Mouse (Mus musculus) left cerebral cortex, adult 2 months (tissue): Measurements from ENCODE around the gene Plekhh1. TPM values are rescaled to one million over a fixed set of nuclear protein-coding genes. Genes with fewer than 3 reads are reported as not detected.

Experiments
- DNase-seq, 2 experiments: peaks; one replicate each; pipeline ENCODE4 v3.0.0; 2021 to 2022; ENCODE audit warnings: low spot score in 2 of 2, mixed read lengths in 1 of 2; ENCODE audit errors: extremely low spot score in 1 of 2
- H3K27ac ChIP-seq: fragments of 200-600 bp; 2 replicates; pipeline ENCODE4 v1.8.1; 2022
- H3K4me3 ChIP-seq: fragments of 200-600 bp; 2 replicates; pipeline ENCODE4 v1.8.1; 2022
- CTCF ChIP-seq: fragments of 200-600 bp; IDR thresholded peaks from 2 replicates; pipeline ENCODE4 v1.8.1; 2022; ENCODE audit warnings: antibody characterized with exemption, mild to moderate bottlenecking, moderate library complexity
- intact Hi-C: fragments of 180-260 bp; cut with DNase I; formaldehyde crosslinking; loops from one replicate; pipeline ENCODE4 v1.15.1; 2025
- total RNA-seq, 2 experiments: library from RNA; stranded (reverse); gene quantifications; 2 replicates each; pipeline ENCODE4 v1.2.3; 2021

The Plekhh1 gene
- total RNA-seq, 2 experiments from 2014 or later: 9.1 to 12.1 TPM

DNA sequence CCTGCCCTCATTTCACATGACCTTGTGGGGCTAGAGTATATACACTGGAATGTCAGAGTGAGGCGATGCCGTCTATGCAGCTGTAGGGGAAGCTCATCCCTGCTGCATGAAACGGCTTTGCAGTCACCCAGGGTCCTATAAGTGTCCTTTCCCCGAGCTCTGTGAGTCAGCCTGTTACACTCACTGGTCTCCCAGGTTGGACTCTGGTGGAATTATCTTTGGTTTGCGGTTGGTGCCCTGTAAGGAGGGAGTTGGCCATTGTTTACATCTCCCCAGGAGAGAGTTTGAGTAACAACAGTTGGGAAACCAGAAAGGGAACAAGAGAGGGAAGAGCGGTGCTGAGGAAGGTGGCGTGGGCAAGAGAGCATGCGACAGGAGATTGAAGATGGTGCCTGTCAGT is 10.7 kb downstream of the Plekhh1 start:
- intact Hi-C loops: no loop called here
- Histone ChIP-seq H3K27ac (no peak overlapping the region), H3K4me3 (no peak overlapping the region)
- no peak for TF ChIP-seq CTCF
- no peak for DNase-seq

DNA sequence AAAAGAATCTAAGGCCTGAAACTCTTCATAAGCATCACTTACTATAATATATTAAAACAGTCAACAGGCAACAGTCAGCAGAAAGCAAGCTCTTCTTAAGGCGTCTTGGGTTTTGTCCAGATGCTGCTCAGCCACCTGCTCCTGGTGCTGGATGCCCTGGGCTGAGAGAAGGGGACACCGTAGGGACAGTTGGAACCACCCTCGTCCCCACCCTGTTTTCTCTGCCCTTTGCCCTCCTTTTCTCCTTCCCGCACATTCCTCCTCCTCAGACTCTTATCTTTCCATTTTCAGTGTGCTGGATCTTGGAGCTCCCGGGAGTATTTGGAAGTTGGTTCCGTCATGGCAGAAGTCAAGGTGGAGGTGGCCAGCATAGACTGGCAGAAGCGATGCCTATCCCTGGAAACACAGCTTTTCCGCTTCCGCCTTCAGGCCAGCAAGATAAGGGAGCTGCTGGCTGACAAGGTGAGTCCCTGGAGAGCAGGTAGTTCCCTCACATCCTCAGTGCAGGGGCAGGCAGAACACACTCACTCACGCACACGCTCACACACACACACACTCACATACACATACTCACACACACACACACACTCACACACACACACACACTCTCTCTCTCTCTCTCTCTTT is 11.4 kb downstream of the Plekhh1 start:
- intact Hi-C loops: no loop called here
- no peak for TF ChIP-seq CTCF
- Histone ChIP-seq H3K4me3 (no peak overlapping the region), H3K27ac (no peak overlapping the region)
- DNase-seq: no peak

DNA sequence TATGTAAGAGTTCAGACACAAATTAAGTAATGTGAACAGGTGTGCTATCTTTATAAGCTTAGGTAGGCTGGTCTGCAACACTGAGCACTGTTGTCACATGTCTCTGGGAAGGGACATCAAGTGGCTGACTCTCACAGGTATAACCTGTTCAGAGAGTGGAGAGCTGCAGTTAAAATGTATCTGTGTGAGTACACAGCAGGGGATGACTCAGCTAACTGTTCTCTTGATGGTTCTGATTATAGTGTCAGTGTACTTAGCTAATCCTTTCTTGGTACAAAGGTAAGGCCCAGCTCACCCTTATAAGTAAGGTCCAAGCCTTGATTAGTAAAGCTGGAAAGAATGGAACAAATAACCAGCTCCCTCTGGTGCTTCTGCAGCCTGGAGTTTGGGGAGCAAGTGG is 12.5 kb downstream of the Plekhh1 start:
- DNase-seq: no peak
- no peak for TF ChIP-seq CTCF
- H3K4me3 ChIP-seq: no peak overlapping the region
- intact Hi-C loops: no loop called here
- H3K27ac ChIP-seq: no peak overlapping the region

- H3K4me3 ChIP-seq: no peak overlapping the region
- DNase-seq: no peak
- intact Hi-C loops: no loop called here
- no peak overlapping the region for H3K27ac ChIP-seq
- TF ChIP-seq CTCF: no peak
These were observed 15.7 kb downstream of the Plekhh1 start for GRCm38 (mm10) chr12:79044668-79045067.

GRCm38 (mm10) chr12:79046171-79046570 is 17.2 kb downstream of the Plekhh1 start:
- H3K4me3 ChIP-seq: no peak overlapping the region
- DNase-seq: no peak
- no peak overlapping the region for H3K27ac ChIP-seq
- TF ChIP-seq CTCF: no peak
- intact Hi-C loops: no loop called here

DNA sequence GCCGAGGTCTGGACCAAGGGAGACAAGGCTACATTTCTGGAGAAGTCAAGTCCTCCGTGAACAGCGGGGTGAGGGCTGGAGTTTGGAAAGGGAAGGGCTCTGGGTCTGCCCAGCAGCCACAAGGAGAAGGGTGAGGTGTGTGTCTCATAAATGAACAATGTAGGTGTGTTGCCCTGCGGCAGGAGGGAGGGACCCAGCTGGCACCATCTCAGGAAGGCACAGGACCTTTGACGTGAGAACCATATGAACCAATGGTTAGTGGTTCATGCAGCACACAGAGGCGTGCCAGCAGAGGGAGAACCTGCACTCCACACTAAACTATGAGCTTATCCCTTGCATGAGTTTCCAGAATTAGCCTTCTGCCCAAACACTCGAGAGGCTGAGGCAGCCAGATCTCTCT is 18.2 kb downstream of the Plekhh1 start:
- intact Hi-C loops: no loop called here
- no peak overlapping the region for H3K4me3 ChIP-seq
- no peak overlapping the region for H3K27ac ChIP-seq
- TF ChIP-seq CTCF: no peak
- no peak for DNase-seq

DNA sequence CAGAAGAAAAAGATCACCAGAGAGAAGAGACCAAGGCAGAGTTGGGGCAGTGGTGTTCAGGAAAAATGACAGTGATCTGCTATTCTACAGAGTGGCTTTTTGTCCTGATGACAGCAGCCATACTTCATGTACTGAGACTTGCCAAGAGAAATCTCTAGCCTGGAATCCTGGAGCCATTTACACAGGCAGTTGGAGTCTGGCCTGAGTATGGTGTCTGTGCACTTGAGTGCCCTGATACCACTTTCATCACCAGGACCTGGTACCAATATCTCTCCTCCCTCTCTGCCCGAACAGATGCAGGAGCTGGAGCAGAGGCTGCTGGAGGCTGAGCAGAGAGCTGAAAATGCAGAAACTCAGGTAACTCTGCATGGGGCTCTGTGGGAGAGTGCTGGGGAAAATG is 19.9 kb downstream of the Plekhh1 start:
- no peak for DNase-seq
- TF ChIP-seq CTCF: no peak
- Histone ChIP-seq H3K4me3 (no peak overlapping the region), H3K27ac (no peak overlapping the region)
- intact Hi-C loops: no loop called here

DNA sequence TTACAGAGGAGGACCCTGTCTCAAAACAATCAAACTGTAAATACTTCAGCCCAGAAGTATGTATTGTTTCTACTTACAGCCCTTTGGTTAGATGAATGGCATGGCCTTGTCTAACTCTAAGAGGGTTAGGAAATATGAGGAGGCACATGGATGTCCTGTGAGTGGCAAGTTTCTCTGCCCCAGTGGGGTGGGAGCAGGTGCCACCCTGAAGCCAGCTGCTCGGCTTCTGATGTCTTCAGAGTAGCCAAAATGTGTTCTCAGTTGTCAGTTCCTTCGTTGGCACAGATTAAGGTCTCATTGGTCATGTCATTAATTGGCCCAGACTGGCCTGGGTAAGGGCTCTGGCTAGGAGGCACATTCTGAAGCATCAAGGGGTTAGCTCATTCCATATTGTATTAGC is 20.8 kb downstream of the Plekhh1 start:
- H3K27ac ChIP-seq: no peak overlapping the region
- no peak for TF ChIP-seq CTCF
- DNase-seq: no peak
- intact Hi-C loops: no loop called here
- no peak overlapping the region for H3K4me3 ChIP-seq

- no peak for TF ChIP-seq CTCF
- no peak overlapping the region for H3K27ac ChIP-seq
- no peak overlapping the region for H3K4me3 ChIP-seq
- no peak for DNase-seq
- intact Hi-C loops: no loop called here
These were observed 21.7 kb downstream of the Plekhh1 start for GRCm38 (mm10) chr12:79050545-79051212.

- intact Hi-C loops: no loop called here
- no peak for TF ChIP-seq CTCF
These were observed 23.1 kb downstream of the Plekhh1 start for GRCm38 (mm10) chr12:79052073-79052472.

DNA sequence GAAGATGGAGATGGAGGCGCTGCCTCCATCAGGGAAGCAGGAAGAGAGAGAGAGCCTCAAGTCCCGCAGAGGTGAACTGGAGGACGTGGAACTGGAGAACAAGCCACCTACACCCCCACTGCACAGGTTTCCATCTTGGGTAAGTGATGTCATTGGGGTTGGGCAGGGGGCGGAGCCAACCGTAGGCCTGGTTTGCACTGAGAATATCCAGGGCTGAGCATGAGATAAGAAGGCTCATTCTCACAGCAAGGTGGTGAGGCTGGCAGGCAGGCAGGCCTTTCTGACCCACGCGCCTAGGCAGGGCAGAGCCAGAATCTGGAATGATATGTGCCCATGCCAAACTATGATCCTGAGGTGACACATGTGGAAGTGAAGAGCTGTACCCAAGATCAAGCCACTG is 26.3 kb downstream of the Plekhh1 start:
- Histone ChIP-seq H3K27ac (no peak overlapping the region), H3K4me3 (no peak overlapping the region)
- intact Hi-C loops: no loop called here
- TF ChIP-seq CTCF: no peak
- DNase-seq: no peak

More at GRCm38 (mm10) chr12:79052073-79052472, 23.1 kb downstream of the Plekhh1 start:
- Histone ChIP-seq H3K4me3 (no peak overlapping the region), H3K27ac (no peak overlapping the region)
- no peak for DNase-seq

GRCm38 (mm10) chr12:79059573-79059972 is 30.6 kb downstream of the Plekhh1 start:
- no peak for DNase-seq
- Histone ChIP-seq H3K27ac (no peak overlapping the region), H3K4me3 (no peak overlapping the region)
- intact Hi-C loops: no loop called here
- TF ChIP-seq CTCF: no peak

DNA sequence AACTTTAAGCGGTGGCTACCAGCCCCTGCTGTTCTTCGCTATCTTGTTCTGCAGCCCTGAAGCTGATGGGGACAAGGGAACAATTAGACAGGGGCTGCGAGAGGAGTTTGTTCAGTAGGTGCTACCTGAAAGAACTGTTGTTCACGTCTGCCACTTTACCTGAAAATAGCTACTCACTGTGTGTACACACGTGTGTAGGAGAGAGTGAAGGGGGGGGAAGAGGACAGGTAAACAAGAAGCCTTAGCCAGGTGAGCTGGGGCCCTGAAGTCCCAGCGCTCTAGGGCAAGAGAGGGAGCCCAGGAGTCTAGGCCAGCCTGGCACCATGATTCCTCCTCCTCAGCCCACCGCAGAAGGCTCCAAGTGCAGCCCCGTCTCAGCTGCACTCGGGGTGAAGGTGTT is 31.2 kb downstream of the Plekhh1 start:
- intact Hi-C loops: no loop called here
- H3K27ac ChIP-seq: no peak overlapping the region
- DNase-seq: no peak
- no peak for TF ChIP-seq CTCF
- H3K4me3 ChIP-seq: no peak overlapping the region
